Mouse (Mus musculus) liver, adult 2 months (tissue): Measurements from ENCODE around the gene 4931423N10Rik. TPM values are rescaled to one million over a fixed set of nuclear protein-coding genes. Genes with fewer than 3 reads are reported as not detected.
"Not testable (repeated sequence)": the region's sequence is repeated elsewhere in the genome, so short reads cannot be mapped to it uniquely, and the experiment has no call there.

Experiments used
- DNase-seq: peaks from one replicate; pipeline ENCODE4 v3.0.0-alpha.2; 2011; ENCODE audit warnings: low read depth, low spot score; ENCODE audit errors: extremely low read depth
- H3K27ac ChIP-seq: fragments of 200-500 bp; replicated peaks from 2 replicates; pipeline ENCODE4 v1.5.1; 2012; ENCODE audit warnings: low read depth, mild to moderate bottlenecking, control low read depth, inconsistent platforms, low read length; ENCODE audit not compliant: insufficient read depth
- H3K27me3 ChIP-seq: fragments of 200-500 bp; 2 replicates; pipeline ENCODE4 v1.6.1; 2012; ENCODE audit warnings: mild to moderate bottlenecking, moderate library complexity, low read length, inconsistent platforms; ENCODE audit not compliant: control insufficient read depth, insufficient read depth
- H3K36me3 ChIP-seq: fragments of 200-500 bp; 2 replicates; pipeline ENCODE4 v1.6.1; 2012; ENCODE audit warnings: low read length, inconsistent platforms; ENCODE audit not compliant: control insufficient read depth, insufficient read depth
- H3K4me1 ChIP-seq: fragments of 200-500 bp; 2 replicates; pipeline ENCODE4 v1.6.1; 2011; ENCODE audit warnings: low read length; ENCODE audit not compliant: control insufficient read depth, insufficient read depth
- H3K4me3 ChIP-seq: fragments of 200-500 bp; 2 replicates; pipeline ENCODE4 v1.5.1; 2011; ENCODE audit warnings: low read depth, mild to moderate bottlenecking, control low read depth, low read length, moderate library complexity; ENCODE audit not compliant: insufficient read depth
- H3K79me2 ChIP-seq: fragments of 200-500 bp; 2 replicates; pipeline ENCODE4 v1.6.1; 2012; ENCODE audit warnings: inconsistent platforms, mild to moderate bottlenecking, low read length, moderate library complexity; ENCODE audit not compliant: control insufficient read depth, insufficient read depth
- H3K9ac ChIP-seq: fragments of 200-500 bp; 2 replicates; pipeline ENCODE4 v1.6.1; 2012; ENCODE audit warnings: low read depth, mild to moderate bottlenecking, control low read depth, inconsistent platforms, low read length
- CTCF ChIP-seq: fragments of 200-500 bp; IDR thresholded peaks from 2 replicates; pipeline ENCODE4 v1.5.1; 2011; ENCODE audit warnings: low read depth, low read length, control low read depth
- POLR2A ChIP-seq: fragments of 200-500 bp; IDR thresholded peaks from 2 replicates; pipeline ENCODE4 v1.6.1; 2011; ENCODE audit warnings: low read length, control low read depth; ENCODE audit not compliant: insufficient read depth; ENCODE audit errors: extremely low read depth
- WGBS: fragments of 180-500 bp; shearing (Covaris S2); methylation state at CpG from one replicate; pipeline ENCODE4 v1.1.7; 2018; 5-methylcytosine and 5-hydroxymethylcytosine counted together
- polyA plus RNA-seq: library from polyadenylated mRNA; depleted of rRNA; stranded (reverse); fragments of >200 nt; gene quantifications from 2 replicates; pipeline ENCODE4 v1.2.3, GENCODE M21; 2012; rRNA removed
- total RNA-seq: library from RNA; depleted of rRNA; stranded (reverse); fragments of >200 nt; gene quantifications from 2 replicates; pipeline ENCODE4 v1.2.3, GENCODE M21; 2014; rRNA removed

4931423N10Rik gene
- total and polyA plus RNA-seq, 2 experiments = not detected

DNA sequence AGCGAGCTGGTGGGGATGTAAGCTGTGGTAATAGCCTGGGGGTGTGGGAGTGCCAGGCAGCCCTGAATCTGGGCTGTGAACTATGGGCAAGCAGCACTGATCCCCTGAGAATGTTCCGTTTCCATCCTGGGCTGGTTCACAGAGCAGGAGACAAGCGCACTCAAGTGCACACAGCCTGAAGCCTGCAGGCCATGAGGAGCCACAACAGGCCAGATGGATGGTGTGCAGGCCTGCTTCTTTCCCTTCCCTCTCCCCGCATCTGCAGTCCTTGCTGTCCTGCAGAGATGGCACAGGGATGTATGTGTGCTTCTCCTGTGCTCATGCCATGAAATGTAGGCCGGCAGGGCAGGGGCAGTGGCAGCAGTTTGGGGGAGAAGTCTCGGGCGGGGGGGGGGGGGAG, 17.9 kb downstream of the 4931423N10Rik start:
- DNase-seq = no peak
- WGBS = 68% methylated on average over 7 of the region's 7 CpGs
- H3K9ac ChIP-seq = no peak overlapping the region
- H3K4me1 ChIP-seq = no peaks in the 10 kb centered on the region
- no peaks in the 10 kb centered on the region for H3K27me3 ChIP-seq
- no peaks in the 10 kb centered on the region for H3K79me2 ChIP-seq
- no peak for TF ChIP-seq CTCF
- no peak for TF ChIP-seq POLR2A
- H3K27ac ChIP-seq = no peak overlapping the region
- H3K4me3 ChIP-seq = no peak overlapping the region
- H3K36me3 ChIP-seq = no peaks in the 10 kb centered on the region

DNA sequence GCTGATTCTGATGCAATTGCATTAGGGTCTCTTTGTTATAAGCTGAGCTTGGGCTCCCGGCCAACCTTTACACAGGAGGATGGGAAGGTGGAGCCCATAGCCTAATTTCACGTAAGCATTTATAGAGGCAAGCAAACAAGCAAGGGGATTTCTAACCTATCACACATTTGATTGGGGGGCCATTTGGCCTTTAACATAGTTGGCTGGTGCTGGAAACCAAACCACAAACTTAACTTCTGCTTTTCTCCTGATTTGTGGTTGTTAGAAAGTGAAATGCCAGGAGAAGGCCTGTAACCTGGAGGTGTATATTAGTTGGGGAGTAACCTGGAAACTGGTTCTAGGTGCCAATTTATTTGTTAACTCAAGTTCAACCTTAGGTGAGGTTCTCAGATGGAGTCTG, 21.2 kb downstream of the 4931423N10Rik start:
- H3K9ac ChIP-seq = no peak overlapping the region
- no peaks in the 10 kb centered on the region for H3K36me3 ChIP-seq
- 0 out of 2 replicates have a peak, but pooled peaks cover 2% of the 10 kb centered on the region for H3K27me3 ChIP-seq
- TF ChIP-seq POLR2A (no peak), CTCF (no peak)
- H3K79me2 ChIP-seq = no peaks in the 10 kb centered on the region
- H3K27ac ChIP-seq = no peak overlapping the region
- WGBS = 70% methylated on average over 2 of the region's 2 CpGs
- no peak for DNase-seq
- no peak overlapping the region for H3K4me3 ChIP-seq
- H3K4me1 ChIP-seq = no peaks in the 10 kb centered on the region

DNA sequence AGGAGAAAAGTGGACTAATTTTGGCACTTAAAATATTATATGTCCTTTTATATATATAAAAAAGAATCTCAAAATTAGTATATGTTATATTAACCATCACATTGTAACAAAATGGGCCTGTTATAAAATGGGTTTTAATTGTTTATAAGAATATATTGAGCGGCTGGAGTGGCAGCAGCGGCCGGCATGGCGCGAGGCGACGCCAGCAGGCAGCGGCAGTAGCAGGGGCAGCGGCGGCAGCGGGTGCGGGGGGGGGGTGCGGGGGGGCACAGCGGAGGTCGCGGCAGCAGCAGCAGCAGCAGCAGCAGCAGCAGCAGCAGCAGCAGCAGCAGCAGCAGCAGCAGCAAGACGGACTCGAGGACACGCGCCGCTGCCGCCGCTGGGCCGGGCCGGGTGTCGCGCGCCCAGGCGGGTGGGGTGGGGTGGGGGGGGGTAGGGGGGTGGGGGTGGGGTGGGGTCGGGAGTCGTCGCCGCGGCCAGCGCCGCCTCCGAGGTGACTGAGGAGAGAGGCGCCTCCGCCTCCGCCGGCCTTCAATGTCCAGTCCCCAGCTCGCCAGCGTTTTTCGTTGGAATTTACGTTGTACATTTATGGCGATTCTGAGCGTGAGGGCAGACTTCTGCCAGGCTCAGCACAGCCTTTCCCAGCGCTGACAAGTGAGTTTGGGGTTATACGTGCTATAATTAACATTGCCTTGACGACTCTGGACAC, 26.9 kb downstream of the 4931423N10Rik start:
- H3K79me2 ChIP-seq = no peaks in the 10 kb centered on the region
- H3K4me1 ChIP-seq = peaks cover 2% of the 10 kb centered on the region; the same call in 1 of the 2 replicates
- H3K27ac ChIP-seq = no peak overlapping the region
- DNase-seq = no peak
- H3K4me3 ChIP-seq = peak overlapping the region; percentile 20; the same call in 1 of the 2 replicates
- no peak overlapping the region for H3K9ac ChIP-seq
- no peaks in the 10 kb centered on the region for H3K36me3 ChIP-seq
- peaks cover 2% of the 10 kb centered on the region; the same call in 1 of the 2 replicates for H3K27me3 ChIP-seq
- TF ChIP-seq CTCF = no peak
- WGBS = 3% methylated on average over 42 of the region's 50 CpGs

DNA sequence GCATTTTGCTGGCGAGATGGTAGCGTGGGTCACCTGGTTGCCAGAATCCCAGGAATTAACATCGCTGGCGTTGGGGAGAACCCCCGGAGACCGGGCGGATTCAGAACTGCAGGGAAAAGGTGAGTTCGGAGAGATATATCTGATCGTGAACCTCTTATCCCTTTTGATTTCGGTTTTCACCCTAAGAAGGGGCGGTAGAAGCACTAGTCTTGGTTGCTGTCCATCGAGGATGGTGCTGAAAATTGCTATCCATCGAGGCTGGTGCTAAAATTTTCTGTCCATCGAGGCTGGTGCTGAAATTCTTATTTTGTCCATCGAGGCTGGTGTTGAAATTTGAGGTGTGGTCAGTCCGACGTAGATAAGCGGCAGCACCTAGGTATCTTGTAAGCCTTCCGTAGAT, 83.7 kb downstream of the 4931423N10Rik start:
- H3K4me1 ChIP-seq, H3K9ac ChIP-seq, DNase-seq, H3K79me2 ChIP-seq, H3K27ac ChIP-seq, H3K27me3 ChIP-seq, H3K36me3 ChIP-seq, H3K4me3 ChIP-seq: not testable (repeated sequence)
- 43% methylated on average over 19 of the region's 19 CpGs for WGBS

DNA sequence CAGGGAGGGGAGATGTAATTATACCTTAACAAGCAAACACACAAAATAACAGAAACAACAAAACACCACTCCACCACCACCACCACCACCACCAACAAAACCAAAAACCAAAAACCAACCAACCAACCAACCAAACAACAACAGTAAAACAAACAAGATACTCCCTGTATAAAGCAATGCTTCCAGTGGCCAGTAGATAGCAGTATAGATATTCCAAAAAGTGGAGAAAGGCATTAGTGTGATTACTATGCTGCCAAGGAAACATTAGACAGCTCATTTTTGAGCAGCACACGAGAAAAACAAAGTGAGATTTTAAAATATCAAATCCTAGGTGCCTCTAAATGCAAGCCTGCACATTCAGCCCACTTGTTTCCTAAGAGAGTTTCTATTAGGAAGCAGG, 107.6 kb downstream of the 4931423N10Rik start:
- Histone ChIP-seq H3K27ac (no peak overlapping the region), H3K4me3 (no peak overlapping the region), H3K4me1 (no peaks in the 10 kb centered on the region), H3K9ac (no peak overlapping the region), H3K27me3 (no peaks in the 10 kb centered on the region), H3K36me3 (no peaks in the 10 kb centered on the region), H3K79me2 (no peaks in the 10 kb centered on the region)
- DNase-seq = peak; percentile 6
- no peak for TF ChIP-seq CTCF
- TF ChIP-seq POLR2A = no peak
- 0% methylated on average over 1 of the region's 1 CpGs for WGBS

Other genes with a start within 250 kb of the 4931423N10Rik start
- 35.6 and 36.0 TPM in 2 replicates for gene Abi1, start 167.2 kb upstream of the 4931423N10Rik start, total RNA-seq
- gene Abi1, start 167.2 kb upstream of the 4931423N10Rik start, polyA plus RNA-seq = 50.1 and 53.9 TPM in 2 replicates
- 168 and 189 TPM in 2 replicates for gene Acbd5, start 139.3 kb upstream of the 4931423N10Rik start, total RNA-seq
- 23.2 and 24.2 TPM in 2 replicates for gene Acbd5, start 139.3 kb upstream of the 4931423N10Rik start, polyA plus RNA-seq
- 0.28 and 0.60 TPM in 2 replicates for gene Mastl, start 51.5 kb upstream of the 4931423N10Rik start, total RNA-seq
- 0.07 and 0.09 TPM in 2 replicates for gene Mastl, start 51.5 kb upstream of the 4931423N10Rik start, polyA plus RNA-seq
- gene Yme1l1, start 51.1 kb upstream of the 4931423N10Rik start, total RNA-seq = 71.4 and 90.2 TPM in 2 replicates
- gene Yme1l1, start 51.1 kb upstream of the 4931423N10Rik start, polyA plus RNA-seq = 4.1 and 6.2 TPM in 2 replicates
- gene Nxph2, start 113.8 kb downstream of the 4931423N10Rik start, total RNA-seq = not detected in 2 replicates
- not detected in 2 replicates for gene Nxph2, start 113.8 kb downstream of the 4931423N10Rik start, polyA plus RNA-seq